Mouse (Mus musculus) heart, embryonic 14.5 days (tissue): Measurements from ENCODE around the gene Tra2b. TPM values are rescaled to one million over a fixed set of nuclear protein-coding genes. Genes with fewer than 3 reads are reported as not detected.

Experiments used
- ATAC-seq: fragments of 200-750 bp; cut with Nextera tagmentation; 2 replicates; pipeline ENCODE4 v1.8.0; 2017; ENCODE audit warnings: low read depth, moderate TSS enrichment; ENCODE audit not compliant: insufficient number of reproducible peaks, insufficient read depth, low FRiP score
- H3K27ac ChIP-seq, 2 experiments: fragments of 200-500 bp in 1 of 2; fragments of 300-500 bp in 1 of 2; sonication (generic) in 1 of 2; replicated peaks in 1 of 2; 2 replicates each; pipeline ENCODE4 v1.5.1; 2012 to 2014; ENCODE audit warnings: low read depth in 2 of 2, low read length in 2 of 2, control low read depth in 1 of 2, mild to moderate bottlenecking in 1 of 2, mixed read lengths in 1 of 2; ENCODE audit not compliant: control insufficient read depth in 1 of 2, insufficient read depth in 1 of 2
- H3K27me3 ChIP-seq: fragments of 300-500 bp; sonication (generic); 2 replicates; pipeline ENCODE4 v1.6.1; 2014; ENCODE audit warnings: mild to moderate bottlenecking, low read length, control low read depth; ENCODE audit not compliant: control insufficient read depth, insufficient read depth
- H3K36me3 ChIP-seq: fragments of 300-500 bp; sonication (generic); 2 replicates; pipeline ENCODE4 v1.6.1; 2014; ENCODE audit warnings: mild to moderate bottlenecking, control low read depth, low read length, mixed read lengths; ENCODE audit not compliant: control insufficient read depth, insufficient read depth
- H3K4me1 ChIP-seq, 2 experiments: fragments of 200-500 bp in 1 of 2; fragments of 300-500 bp in 1 of 2; sonication (generic) in 1 of 2; 2 replicates each; pipeline ENCODE4 v1.6.1; 2012 to 2014; ENCODE audit warnings: low read length in 2 of 2, control low read depth in 1 of 2, mixed read lengths in 1 of 2; ENCODE audit not compliant: control insufficient read depth in 2 of 2, insufficient read depth in 2 of 2
- H3K4me2 ChIP-seq: fragments of 300-500 bp; sonication (generic); 2 replicates; pipeline ENCODE4 v1.6.1; 2014; ENCODE audit warnings: mild to moderate bottlenecking, low read length
- H3K4me3 ChIP-seq, 2 experiments: fragments of 200-500 bp in 1 of 2; fragments of 300-500 bp in 1 of 2; sonication (generic) in 1 of 2; 2 replicates each; pipeline ENCODE4 v1.5.1; 2012 to 2014; ENCODE audit warnings: low read length in 2 of 2, mild to moderate bottlenecking in 2 of 2, control low read depth in 1 of 2, low read depth in 1 of 2, moderate library complexity in 1 of 2; ENCODE audit not compliant: control insufficient read depth in 1 of 2, insufficient read depth in 1 of 2
- H3K9ac ChIP-seq: fragments of 300-500 bp; sonication (generic); 2 replicates; pipeline ENCODE4 v1.6.1; 2014; ENCODE audit warnings: mild to moderate bottlenecking, low read length
- H3K9me3 ChIP-seq: fragments of 300-500 bp; sonication (generic); 2 replicates; pipeline ENCODE4 v1.6.1; 2016; ENCODE audit warnings: low read length, control low read depth; ENCODE audit not compliant: control insufficient read depth
- WGBS: fragments of 180-500 bp; shearing (Covaris S2); extraction: QIAGEN DNeasy Blood & Tissue Kit; methylation state at CpG from one replicate; pipeline ENCODE4 v1.1.7; 2014; 5-methylcytosine and 5-hydroxymethylcytosine counted together
- polyA plus RNA-seq: library from polyadenylated mRNA; unstranded; fragments of >200 nt; fragmentation: Nextera tagmentation; extraction: Ambion mirVana; gene quantifications from 2 replicates; pipeline ENCODE4 v1.2.1, GENCODE M21; 2014

The Tra2b gene
- polyA plus RNA-seq, 1 experiment from 2014 or later: 177 TPM

GRCm38 (mm10) chr16:22289643-22290042 is 23.8 kb upstream of the Tra2b start:
- H3K4me2 ChIP-seq: no peak overlapping the region
- H3K9me3 ChIP-seq: peaks cover 4% of the 10 kb centered on the region; the same call in 1 of the 2 replicates
- no peak for ATAC-seq
- no peaks in the 10 kb centered on the region for H3K36me3 ChIP-seq
- H3K9ac ChIP-seq: no peak overlapping the region
- no peak overlapping the region for H3K4me3 ChIP-seq
- H3K27ac ChIP-seq: no peak overlapping the region
- H3K27me3 ChIP-seq: no peaks in the 10 kb centered on the region
- no peaks in the 10 kb centered on the region for H3K4me1 ChIP-seq
- WGBS: 55% methylated on average over 2 of the region's 2 CpGs

- no peak overlapping the region for H3K4me3 ChIP-seq
- H3K4me2 ChIP-seq: no peak overlapping the region
- WGBS: 75% methylated on average over 1 of the region's 1 CpGs
- H3K27ac ChIP-seq: no peak overlapping the region
- no peak overlapping the region for H3K9ac ChIP-seq
- no peaks in the 10 kb centered on the region for H3K4me1 ChIP-seq
- no peaks in the 10 kb centered on the region for H3K27me3 ChIP-seq
- peaks cover 4% of the 10 kb centered on the region; the same call in 1 of the 2 replicates for H3K9me3 ChIP-seq
- ATAC-seq: no peak
- no peaks in the 10 kb centered on the region for H3K36me3 ChIP-seq
These were observed 21.2 kb upstream of the Tra2b start for GRCm38 (mm10) chr16:22286996-22287395.

DNA sequence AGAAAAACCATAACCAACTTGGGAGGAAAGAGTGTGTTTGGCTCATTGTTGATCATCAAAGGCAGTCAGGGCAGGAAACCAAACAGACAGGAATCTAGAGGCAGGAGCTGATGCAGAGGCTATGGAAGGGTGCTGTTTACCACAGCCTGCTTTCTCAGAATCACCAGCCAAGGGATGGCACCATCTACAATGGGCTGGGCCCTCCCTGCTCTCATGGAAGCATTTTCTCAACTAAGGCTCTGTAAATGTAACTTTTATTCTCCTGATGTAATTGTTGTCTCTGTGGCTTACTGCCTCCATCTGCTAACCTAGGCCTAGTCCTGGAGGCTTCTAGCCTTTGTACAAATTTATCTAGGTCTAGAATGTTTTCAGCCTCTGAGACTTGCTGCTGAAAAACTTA is 10.7 kb upstream of the Tra2b start:
- Histone ChIP-seq H3K9ac (no peak overlapping the region), H3K27ac (no peak overlapping the region), H3K27me3 (no peaks in the 10 kb centered on the region), H3K36me3 (no peaks in the 10 kb centered on the region), H3K9me3 (peaks cover 9% of the 10 kb centered on the region; the same call in 1 of the 2 replicates), H3K4me1 (no peaks in the 10 kb centered on the region), H3K4me2 (no peak overlapping the region), H3K4me3 (no peak overlapping the region)
- ATAC-seq: no peak

DNA sequence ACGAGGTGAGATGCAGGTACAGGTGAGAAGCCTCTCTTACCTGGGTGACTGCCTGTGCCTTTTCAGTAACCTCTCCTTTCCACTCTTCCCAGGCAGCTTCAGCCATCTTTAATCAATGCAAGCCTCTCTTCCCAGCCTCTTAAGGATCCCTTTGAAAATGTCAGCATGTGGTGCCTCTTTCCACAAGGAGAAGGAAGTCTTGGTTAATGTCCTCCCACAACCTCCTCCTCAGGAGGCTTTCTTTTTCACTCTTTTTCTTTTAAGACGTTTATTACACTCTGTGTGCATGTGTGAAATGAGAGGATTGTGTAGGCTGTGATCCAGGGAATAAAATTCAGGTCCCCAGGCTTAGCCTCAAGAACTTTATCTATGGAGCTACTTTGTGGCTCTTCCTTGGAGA is 9.3 kb upstream of the Tra2b start:
- H3K9ac ChIP-seq: no peak overlapping the region
- H3K27me3 ChIP-seq: no peaks in the 10 kb centered on the region
- H3K4me2 ChIP-seq: no peak overlapping the region
- no peak overlapping the region for H3K27ac ChIP-seq
- H3K9me3 ChIP-seq: peaks cover 9% of the 10 kb centered on the region; the same call in 1 of the 2 replicates
- no peak overlapping the region for H3K4me3 ChIP-seq
- WGBS: 54% methylated on average over 2 of the region's 2 CpGs
- no peaks in the 10 kb centered on the region for H3K4me1 ChIP-seq
- no peaks in the 10 kb centered on the region for H3K36me3 ChIP-seq
- ATAC-seq: no peak

- 0 out of 2 replicates have a peak, but pooled peaks cover 2% of the 10 kb centered on the region for H3K9me3 ChIP-seq
These were observed 4.7 kb upstream of the Tra2b start for GRCm38 (mm10) chr16:22270491-22270890.

DNA sequence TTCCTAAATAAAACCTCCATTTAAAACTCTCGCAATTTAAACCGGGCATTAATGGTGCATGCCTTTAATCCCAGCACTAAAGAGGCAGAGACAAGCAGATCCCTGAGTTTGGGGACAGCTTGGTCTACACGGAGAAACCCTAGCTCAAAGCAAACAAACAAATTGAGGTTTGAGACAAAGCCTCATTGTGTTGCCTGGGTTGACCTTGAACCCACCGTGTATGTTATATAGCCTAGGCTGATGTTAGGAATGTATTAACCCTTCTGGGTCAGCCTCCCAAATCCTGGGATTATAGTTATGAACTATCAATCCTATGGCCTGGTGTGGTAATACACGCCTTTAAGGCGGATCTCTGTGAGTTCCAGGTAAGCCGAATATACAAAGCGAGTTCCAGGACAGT is 579 bp upstream of the Tra2b start:
- ATAC-seq: no peak
- Histone ChIP-seq H3K4me3 (peak overlapping the region; percentile 58 to 63), H3K4me1 (peaks cover 3 to 13% of the 10 kb centered on the region in 2 experiments; a peak in 3 of 4 replicates), H3K27me3 (no peaks in the 10 kb centered on the region), H3K9me3 (no peaks in the 10 kb centered on the region), H3K4me2 (peak overlapping the region; percentile 73), H3K27ac (peak overlapping the region; percentile 85 to 99), H3K36me3 (no peaks in the 10 kb centered on the region), H3K9ac (peak overlapping the region; percentile 86)
- WGBS: 41% methylated on average over 8 of the region's 8 CpGs

More at GRCm38 (mm10) chr16:22270491-22270890, 4.7 kb upstream of the Tra2b start:
- no peak overlapping the region for H3K4me3 ChIP-seq
- H3K4me2 ChIP-seq: no peak overlapping the region
- H3K36me3 ChIP-seq: no peaks in the 10 kb centered on the region
- H3K4me1 ChIP-seq: 0 out of 4 replicates have a peak, but pooled peaks cover 0 to 3% of the 10 kb centered on the region in 2 experiments
- no peak overlapping the region for H3K9ac ChIP-seq
- WGBS: 62% methylated on average over 3 of the region's 3 CpGs
- H3K27me3 ChIP-seq: no peaks in the 10 kb centered on the region
- ATAC-seq: no peak
- no peak overlapping the region for H3K27ac ChIP-seq

DNA sequence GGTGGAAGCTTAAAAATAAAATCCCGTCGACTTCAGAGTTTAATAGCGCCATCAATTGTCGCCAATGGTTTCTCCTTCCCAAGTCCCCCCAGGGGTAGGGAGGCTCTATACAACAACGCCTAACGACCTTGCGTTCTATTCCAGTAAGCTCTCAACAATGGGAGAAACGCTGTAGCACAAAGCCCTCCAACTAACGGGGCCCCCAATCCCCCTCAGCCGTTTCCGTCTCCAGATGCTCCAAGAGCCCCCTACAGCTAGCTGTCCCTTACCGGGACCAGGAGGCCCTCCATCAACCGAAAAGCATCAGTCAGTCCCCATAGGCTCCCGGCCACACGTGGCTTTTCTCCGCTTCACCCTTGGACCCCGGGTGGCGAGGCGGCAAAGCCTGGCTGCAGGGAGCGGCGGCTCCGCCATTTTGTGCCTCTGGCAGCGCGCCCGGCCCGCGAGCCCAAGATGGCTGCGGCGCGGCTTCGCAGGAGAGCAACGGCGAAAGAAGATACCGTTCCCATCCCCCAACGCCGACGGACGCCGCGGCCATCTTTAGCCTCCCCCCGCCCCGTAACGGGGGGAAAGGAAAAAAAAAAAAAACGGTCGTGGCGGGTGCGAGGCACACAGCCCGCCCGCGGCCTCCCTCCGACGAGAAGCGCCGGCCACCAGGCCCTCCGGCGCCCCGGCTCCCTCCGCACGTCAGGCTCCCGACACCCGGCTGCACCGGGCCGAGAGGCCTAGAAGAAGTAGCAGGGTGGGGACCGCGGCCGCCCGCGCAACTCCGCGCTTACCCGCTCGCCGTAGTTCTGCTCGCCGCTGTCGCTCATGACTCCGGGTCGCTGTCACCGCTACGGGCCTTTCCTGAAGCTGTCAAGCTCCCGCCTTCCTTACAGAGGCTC is 600 bp downstream of the Tra2b start:
- Histone ChIP-seq H3K36me3 (no peaks in the 10 kb centered on the region), H3K27ac (peak overlapping the region; percentile 95 to 99), H3K4me1 (peaks cover 3 to 19% of the 10 kb centered on the region in 2 experiments; a peak in 3 of 4 replicates), H3K9me3 (no peaks in the 10 kb centered on the region), H3K4me3 (peak overlapping the region; percentile 63 to 88), H3K27me3 (no peaks in the 10 kb centered on the region), H3K9ac (peak overlapping the region; percentile 86), H3K4me2 (peak overlapping the region; percentile 89)
- ATAC-seq: peak; percentile 54
- WGBS: under 1% methylated on average over 61 of the region's 81 CpGs
